Mouse (Mus musculus) lung, embryonic 15.5 days (tissue): ENCODE data around the gene Sorcs3. TPM values are rescaled to one million over a fixed set of nuclear protein-coding genes. Genes with fewer than 3 reads are reported as not detected.

Experiments used
- ATAC-seq: fragments of 200-750 bp; cut with Nextera tagmentation; 2 replicates; pipeline ENCODE4 v1.8.0; 2017; ENCODE audit warnings: moderate number of reproducible peaks, borderline replicate concordance; ENCODE audit not compliant: low FRiP score, low TSS enrichment; ENCODE audit errors: extremely low read depth
- H3K27ac ChIP-seq: fragments of 300-500 bp; sonication (generic); 2 replicates; pipeline ENCODE4 v1.5.1; 2015; ENCODE audit warnings: moderate library complexity, mild to moderate bottlenecking, inconsistent platforms
- H3K27me3 ChIP-seq: fragments of 300-500 bp; sonication (generic); 2 replicates; pipeline ENCODE4 v1.6.1; 2015; ENCODE audit warnings: inconsistent platforms
- H3K36me3 ChIP-seq: fragments of 300-500 bp; sonication (generic); 2 replicates; pipeline ENCODE4 v1.6.1; 2015; ENCODE audit warnings: inconsistent platforms
- H3K4me1 ChIP-seq: fragments of 300-500 bp; sonication (generic); 2 replicates; pipeline ENCODE4 v1.6.1; 2015; ENCODE audit warnings: inconsistent platforms
- H3K4me2 ChIP-seq: fragments of 300-500 bp; sonication (generic); 2 replicates; pipeline ENCODE4 v1.6.1; 2015; ENCODE audit warnings: inconsistent platforms, mild to moderate bottlenecking, moderate library complexity
- H3K4me3 ChIP-seq: fragments of 300-500 bp; sonication (generic); 2 replicates; pipeline ENCODE4 v1.5.1; 2015; ENCODE audit warnings: mild to moderate bottlenecking, inconsistent platforms
- H3K9ac ChIP-seq: fragments of 300-500 bp; sonication (generic); 2 replicates; pipeline ENCODE4 v1.6.1; 2015; ENCODE audit warnings: inconsistent platforms
- H3K9me3 ChIP-seq: fragments of 300-500 bp; sonication (generic); 2 replicates; pipeline ENCODE4 v1.6.1; 2016; ENCODE audit warnings: inconsistent platforms
- WGBS: fragments of 180-500 bp; shearing (Covaris S2); methylation state at CpG from one replicate; pipeline ENCODE4 v1.1.7; 2015; 5-methylcytosine and 5-hydroxymethylcytosine counted together
- polyA plus RNA-seq: library from polyadenylated mRNA; unstranded; fragments of >200 nt; fragmentation: Nextera tagmentation; extraction: Ambion mirVana; gene quantifications from 2 replicates; pipeline ENCODE4 v1.2.1, GENCODE M21; 2015

Sorcs3 gene
- polyA plus RNA-seq, 1 experiment from 2014 or later = 0.25 TPM

GRCm38 (mm10) chr19:48548143-48548881 is 342.5 kb downstream of the Sorcs3 start:
- WGBS = 52% methylated on average over 9 of the region's 9 CpGs
- H3K27me3 ChIP-seq = no peaks in the 10 kb centered on the region
- H3K27ac ChIP-seq = no peak overlapping the region
- H3K36me3 ChIP-seq = no peaks in the 10 kb centered on the region
- no peak overlapping the region for H3K4me2 ChIP-seq
- H3K4me3 ChIP-seq = no peak overlapping the region
- no peaks in the 10 kb centered on the region for H3K9me3 ChIP-seq
- ATAC-seq = no peak
- H3K9ac ChIP-seq = no peak overlapping the region
- no peaks in the 10 kb centered on the region for H3K4me1 ChIP-seq

- Histone ChIP-seq H3K4me3 (no peak overlapping the region), H3K27ac (no peak overlapping the region), H3K4me1 (no peaks in the 10 kb centered on the region), H3K9ac (no peak overlapping the region), H3K27me3 (no peaks in the 10 kb centered on the region), H3K9me3 (no peaks in the 10 kb centered on the region), H3K36me3 (no peaks in the 10 kb centered on the region), H3K4me2 (no peak overlapping the region)
- no peak for ATAC-seq
- 46% methylated on average over 2 of the region's 2 CpGs for WGBS
Observed at GRCm38 (mm10) chr19:48559432-48559831, 353.6 kb downstream of the Sorcs3 start.

GRCm38 (mm10) chr19:48575736-48576135 is 369.9 kb downstream of the Sorcs3 start:
- no peak overlapping the region for H3K4me2 ChIP-seq
- H3K27me3 ChIP-seq = no peaks in the 10 kb centered on the region
- no peaks in the 10 kb centered on the region for H3K9me3 ChIP-seq
- H3K4me3 ChIP-seq = no peak overlapping the region
- no peaks in the 10 kb centered on the region for H3K36me3 ChIP-seq
- ATAC-seq = no peak
- H3K4me1 ChIP-seq = no peaks in the 10 kb centered on the region
- WGBS = 22% methylated on average over 1 of the region's 1 CpGs
- no peak overlapping the region for H3K27ac ChIP-seq
- H3K9ac ChIP-seq = no peak overlapping the region

- no peaks in the 10 kb centered on the region for H3K27me3 ChIP-seq
- no peaks in the 10 kb centered on the region for H3K4me1 ChIP-seq
- H3K9ac ChIP-seq = no peak overlapping the region
- WGBS = 53% methylated on average over 5 of the region's 5 CpGs
- H3K4me3 ChIP-seq = no peak overlapping the region
- no peak for ATAC-seq
- no peaks in the 10 kb centered on the region for H3K36me3 ChIP-seq
- no peak overlapping the region for H3K4me2 ChIP-seq
- no peak overlapping the region for H3K27ac ChIP-seq
- H3K9me3 ChIP-seq = no peaks in the 10 kb centered on the region
Observed at GRCm38 (mm10) chr19:48577169-48577568, 371.3 kb downstream of the Sorcs3 start.

GRCm38 (mm10) chr19:48584938-48585560 is 379.2 kb downstream of the Sorcs3 start:
- H3K4me3 ChIP-seq = no peak overlapping the region
- no peaks in the 10 kb centered on the region for H3K4me1 ChIP-seq
- no peak for ATAC-seq
- no peaks in the 10 kb centered on the region for H3K27me3 ChIP-seq
- H3K27ac ChIP-seq = no peak overlapping the region
- H3K9me3 ChIP-seq = no peaks in the 10 kb centered on the region
- no peak overlapping the region for H3K9ac ChIP-seq
- no peak overlapping the region for H3K4me2 ChIP-seq
- no peaks in the 10 kb centered on the region for H3K36me3 ChIP-seq
- WGBS = 77% methylated on average over 8 of the region's 8 CpGs

- no peak for ATAC-seq
- Histone ChIP-seq H3K36me3 (no peaks in the 10 kb centered on the region), H3K4me3 (no peak overlapping the region), H3K4me1 (no peaks in the 10 kb centered on the region), H3K27me3 (no peaks in the 10 kb centered on the region), H3K9ac (no peak overlapping the region), H3K27ac (no peak overlapping the region), H3K9me3 (no peaks in the 10 kb centered on the region), H3K4me2 (no peak overlapping the region)
- 56% methylated on average over 1 of the region's 1 CpGs for WGBS
Observed at GRCm38 (mm10) chr19:48616951-48617350, 411.1 kb downstream of the Sorcs3 start.

- no peaks in the 10 kb centered on the region for H3K9me3 ChIP-seq
- H3K4me3 ChIP-seq = no peak overlapping the region
- ATAC-seq = no peak
- H3K36me3 ChIP-seq = no peaks in the 10 kb centered on the region
- H3K4me1 ChIP-seq = no peaks in the 10 kb centered on the region
- no peaks in the 10 kb centered on the region for H3K27me3 ChIP-seq
- H3K9ac ChIP-seq = no peak overlapping the region
- WGBS = 59% methylated on average over 6 of the region's 6 CpGs
- H3K4me2 ChIP-seq = no peak overlapping the region
- no peak overlapping the region for H3K27ac ChIP-seq
Observed at GRCm38 (mm10) chr19:48630671-48631327, 425.0 kb downstream of the Sorcs3 start.

- no peak for ATAC-seq
- no peaks in the 10 kb centered on the region for H3K27me3 ChIP-seq
- no peak overlapping the region for H3K27ac ChIP-seq
- no peak overlapping the region for H3K4me3 ChIP-seq
- no peak overlapping the region for H3K4me2 ChIP-seq
- H3K4me1 ChIP-seq = no peaks in the 10 kb centered on the region
- WGBS = 81% methylated on average over 4 of the region's 4 CpGs
- H3K36me3 ChIP-seq = no peaks in the 10 kb centered on the region
- no peak overlapping the region for H3K9ac ChIP-seq
- H3K9me3 ChIP-seq = no peaks in the 10 kb centered on the region
Observed at GRCm38 (mm10) chr19:48642566-48642965, 436.7 kb downstream of the Sorcs3 start.

- Histone ChIP-seq H3K4me2 (no peak overlapping the region), H3K9ac (no peak overlapping the region), H3K9me3 (no peaks in the 10 kb centered on the region), H3K4me1 (peaks cover 4% of the 10 kb centered on the region; the same call in 1 of the 2 replicates), H3K36me3 (no peaks in the 10 kb centered on the region), H3K27ac (no peak overlapping the region), H3K27me3 (no peaks in the 10 kb centered on the region), H3K4me3 (no peak overlapping the region)
- WGBS = 67% methylated on average over 2 of the region's 2 CpGs
- ATAC-seq = no peak
Observed at GRCm38 (mm10) chr19:48649941-48650340, 444.1 kb downstream of the Sorcs3 start.

GRCm38 (mm10) chr19:48651617-48652016 is 445.8 kb downstream of the Sorcs3 start:
- H3K9ac ChIP-seq = no peak overlapping the region
- no peaks in the 10 kb centered on the region for H3K27me3 ChIP-seq
- no peak overlapping the region for H3K4me3 ChIP-seq
- no peaks in the 10 kb centered on the region for H3K9me3 ChIP-seq
- 34% methylated on average over 6 of the region's 6 CpGs for WGBS
- H3K4me1 ChIP-seq = peaks cover 4% of the 10 kb centered on the region; the same call in 1 of the 2 replicates
- ATAC-seq = no peak
- H3K27ac ChIP-seq = no peak overlapping the region
- H3K4me2 ChIP-seq = no peak overlapping the region
- no peaks in the 10 kb centered on the region for H3K36me3 ChIP-seq

GRCm38 (mm10) chr19:48660201-48660600 is 454.4 kb downstream of the Sorcs3 start:
- Histone ChIP-seq H3K9me3 (no peaks in the 10 kb centered on the region), H3K4me2 (no peak overlapping the region), H3K36me3 (no peaks in the 10 kb centered on the region), H3K4me1 (no peaks in the 10 kb centered on the region), H3K27ac (no peak overlapping the region), H3K4me3 (no peak overlapping the region), H3K9ac (no peak overlapping the region), H3K27me3 (no peaks in the 10 kb centered on the region)
- no peak for ATAC-seq
- WGBS = 91% methylated on average over 6 of the region's 6 CpGs

GRCm38 (mm10) chr19:48679896-48680295 is 474.1 kb downstream of the Sorcs3 start:
- Histone ChIP-seq H3K9me3 (no peaks in the 10 kb centered on the region), H3K4me3 (no peak overlapping the region), H3K36me3 (no peaks in the 10 kb centered on the region), H3K27me3 (no peaks in the 10 kb centered on the region), H3K27ac (no peak overlapping the region), H3K4me1 (no peaks in the 10 kb centered on the region), H3K9ac (no peak overlapping the region), H3K4me2 (no peak overlapping the region)
- ATAC-seq = no peak
- 90% methylated on average over 1 of the region's 1 CpGs for WGBS
